Mouse (Mus musculus) large intestine, adult 2 months (tissue): ENCODE measurements around the gene Krtap13. TPM values are rescaled to one million over a fixed set of nuclear protein-coding genes. Genes with fewer than 3 reads are reported as not detected.
A peak's percentile ranks its signal among the peaks of the same experiment; 100 is the strongest.
"Not testable (repeated sequence)": the region's sequence is repeated elsewhere in the genome, so short reads cannot be mapped to it uniquely, and the experiment has no call there.

ENCODE experiments used
- DNase-seq: peaks from one replicate; pipeline ENCODE4 v3.0.0-alpha.2; 2012; ENCODE audit warnings: low read depth, low spot score
- WGBS: fragments of 180-500 bp; shearing (Covaris S2); methylation state at CpG from one replicate; pipeline ENCODE4 v1.1.7; 2018; 5-methylcytosine and 5-hydroxymethylcytosine counted together
- polyA plus RNA-seq: library from polyadenylated mRNA; depleted of rRNA; stranded (reverse); fragments of >200 nt; gene quantifications from 2 replicates; pipeline ENCODE4 v1.2.3, GENCODE M21; 2012; rRNA removed

Gene Krtap13
- not detected in 2 replicates for polyA plus RNA-seq

- DNase-seq: not testable (repeated sequence)
- WGBS: 43% methylated on average over 3 of the region's 3 CpGs
These were observed at the start of gene Krtap13 for GRCm38 (mm10) chr16:88751535-88751934. Krtap13 (minus strand) TSS chr16:88751635.

- no peak for DNase-seq
- WGBS: 67% methylated on average over 2 of the region's 2 CpGs
These were observed 35.4 kb upstream of the Krtap13 start for GRCm38 (mm10) chr16:88786786-88787185.

GRCm38 (mm10) chr16:88777596-88777995 is 26.2 kb upstream of the Krtap13 start, which contains the start of gene Gm5965:
Gm5965 (plus strand) TSS chr16:88777896.
- no peak for DNase-seq
- 85% methylated on average over 6 of the region's 6 CpGs for WGBS

- DNase-seq: no peak
- WGBS: 85% methylated on average over 2 of the region's 2 CpGs
These were observed 22.7 kb upstream of the Krtap13 start, which contains the start of gene 2310057N15Rik for GRCm38 (mm10) chr16:88774106-88774505. 2310057N15Rik (minus strand) TSS chr16:88774206.

- WGBS: 80% methylated on average over 3 of the region's 3 CpGs
- DNase-seq: not testable (repeated sequence)
These were observed 7.1 kb upstream of the Krtap13 start, which contains the start of gene 2310034C09Rik for GRCm38 (mm10) chr16:88758547-88758946. 2310034C09Rik (plus strand) TSS chr16:88758847.

- no peak for DNase-seq
- WGBS: 56% methylated on average over 4 of the region's 4 CpGs
These were observed 3.5 kb downstream of the Krtap13 start for GRCm38 (mm10) chr16:88747943-88748342.

GRCm38 (mm10) chr16:88744750-88745340 is 6.6 kb downstream of the Krtap13 start:
- DNase-seq: no peak
- WGBS: 79% methylated on average over 4 of the region's 4 CpGs

- 7% methylated on average over 2 of the region's 2 CpGs for whole genome bisulfite sequencing
- DNase-seq: no peak
These were observed 16.0 kb downstream of the Krtap13 start for GRCm38 (mm10) chr16:88735391-88735790.

GRCm38 (mm10) chr16:88728812-88729275 is 22.6 kb downstream of the Krtap13 start, which contains the start of gene Krtap13-1:
Krtap13-1 (plus strand) TSS chr16:88728862.
- no peak for DNase-seq
- WGBS: 84% methylated on average over 4 of the region's 4 CpGs

- DNase-seq: no peak
- 59% methylated on average over 1 of the region's 1 CpGs for WGBS
These were observed 31.4 kb downstream of the Krtap13 start for GRCm38 (mm10) chr16:88720031-88720430.

GRCm38 (mm10) chr16:88716549-88716948 is 34.9 kb downstream of the Krtap13 start:
- DNase-seq: no peak

GRCm38 (mm10) chr16:88711245-88711644 is 40.2 kb downstream of the Krtap13 start:
- WGBS: 46% methylated on average over 6 of the region's 6 CpGs

GRCm38 (mm10) chr16:88710757-88711156 is 40.7 kb downstream of the Krtap13 start:
- 16% methylated on average over 4 of the region's 4 CpGs for WGBS
- peak; percentile 88 for DNase-seq

More at GRCm38 (mm10) chr16:88711245-88711644, 40.2 kb downstream of the Krtap13 start:
- no peak for DNase-seq

GRCm38 (mm10) chr16:88707496-88708012 is 43.9 kb downstream of the Krtap13 start, which contains the start of gene 2310061N02Rik:
2310061N02Rik (minus strand) TSS chr16:88707962.
- 89% methylated on average over 10 of the region's 10 CpGs for WGBS

GRCm38 (mm10) chr16:88701072-88701864 is 50.2 kb downstream of the Krtap13 start:
- no peak for DNase-seq
- 23% methylated on average over 4 of the region's 4 CpGs for WGBS

More at GRCm38 (mm10) chr16:88707496-88708012, 43.9 kb downstream of the Krtap13 start, which contains the start of gene 2310061N02Rik:
- no peak for DNase-seq

Other genes starting within 250 kb of the Krtap13 start
- not detected in 2 replicates for gene Cldn17, start 244.7 kb downstream of the Krtap13 start, polyA plus RNA-seq
- 0.91 and 2.0 TPM in 2 replicates for gene Cldn8, start 188.5 kb downstream of the Krtap13 start, polyA plus RNA-seq
- not detected in 2 replicates for gene Krtap24-1, start 139.4 kb downstream of the Krtap13 start, polyA plus RNA-seq
- gene 2310079G19Rik, start 124.0 kb downstream of the Krtap13 start, polyA plus RNA-seq: not detected in 2 replicates
- gene Krtap26-1, start 103.8 kb downstream of the Krtap13 start, polyA plus RNA-seq: not detected in 2 replicates
- gene Krtap27-1, start 80.0 kb downstream of the Krtap13 start, polyA plus RNA-seq: not detected in 2 replicates
- not detected in 2 replicates for gene 2310061N02Rik, start 43.7 kb downstream of the Krtap13 start, polyA plus RNA-seq
- gene Krtap13-1, start 22.8 kb downstream of the Krtap13 start, polyA plus RNA-seq: not detected in 2 replicates
- gene 2310034C09Rik, start 7.2 kb upstream of the Krtap13 start, polyA plus RNA-seq: not detected in 2 replicates
- not detected in 2 replicates for gene 2310057N15Rik, start 22.6 kb upstream of the Krtap13 start, polyA plus RNA-seq
- not detected in 2 replicates for gene Gm5965, start 26.3 kb upstream of the Krtap13 start, polyA plus RNA-seq
- not detected in 2 replicates for gene Gm20741, start 60.6 kb upstream of the Krtap13 start, polyA plus RNA-seq
- not detected in 2 replicates for gene Krtap15, start 68.6 kb upstream of the Krtap13 start, polyA plus RNA-seq
- gene Krtap14, start 74.5 kb upstream of the Krtap13 start, polyA plus RNA-seq: not detected in 2 replicates
- gene Krtap19-1, start 117.8 kb upstream of the Krtap13 start, polyA plus RNA-seq: not detected in 2 replicates
- gene Krtap19-2, start 122.6 kb upstream of the Krtap13 start, polyA plus RNA-seq: not detected in 2 replicates
- not detected in 2 replicates for gene Krtap19-3, start 126.4 kb upstream of the Krtap13 start, polyA plus RNA-seq
- not detected in 2 replicates for gene Krtap19-4, start 133.5 kb upstream of the Krtap13 start, polyA plus RNA-seq
- gene Krtap19-5, start 144.8 kb upstream of the Krtap13 start, polyA plus RNA-seq: not detected in 2 replicates
- not detected in 2 replicates for gene Krtap19-9b, start 180.6 kb upstream of the Krtap13 start, polyA plus RNA-seq
- not detected in 2 replicates for gene Krtap16-3, start 211.2 kb upstream of the Krtap13 start, polyA plus RNA-seq